Mouse (Mus musculus) retina, adult 2 months (tissue): ENCODE measurements around the gene Wdr61.
A peak's percentile ranks its signal among the peaks of the same experiment; 100 is the strongest.
"Not testable (repeated sequence)": the region's sequence is repeated elsewhere in the genome, so short reads cannot be mapped to it uniquely, and the experiment has no call there.

Source experiments
- DNase-seq: peaks from one replicate; pipeline ENCODE4 v3.0.0-alpha.2; 2012; ENCODE audit warnings: low read depth, low spot score

Wdr61 gene

GRCm38 (mm10) chr9:54732122-54732521 is 2.2 kb downstream of the Wdr61 start:
- no peak for DNase-seq

DNA sequence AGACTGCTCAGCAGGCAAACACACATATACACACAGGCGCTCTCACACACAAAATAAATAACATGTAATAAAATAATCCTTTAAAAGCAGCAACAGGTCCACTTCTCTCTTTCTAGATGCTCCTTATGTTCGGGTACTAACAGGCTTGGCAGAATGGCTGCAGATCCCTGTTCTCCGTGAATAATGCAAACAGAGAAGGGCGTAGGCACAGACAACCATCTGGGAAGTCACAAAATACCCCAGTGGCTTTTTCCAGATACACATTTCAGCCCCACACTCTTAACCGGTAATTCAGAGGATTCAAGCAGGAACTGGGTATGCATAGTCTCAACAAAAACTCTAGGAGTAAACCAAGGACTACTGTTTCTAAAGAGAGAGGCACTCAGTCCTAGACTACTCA is 8.0 kb downstream of the Wdr61 start:
- DNase-seq: no peak

GRCm38 (mm10) chr9:54722596-54722995 is 11.7 kb downstream of the Wdr61 start:
- no peak for DNase-seq

- no peak for DNase-seq
Measured at GRCm38 (mm10) chr9:54722156-54722555, 12.2 kb downstream of the Wdr61 start.

DNA sequence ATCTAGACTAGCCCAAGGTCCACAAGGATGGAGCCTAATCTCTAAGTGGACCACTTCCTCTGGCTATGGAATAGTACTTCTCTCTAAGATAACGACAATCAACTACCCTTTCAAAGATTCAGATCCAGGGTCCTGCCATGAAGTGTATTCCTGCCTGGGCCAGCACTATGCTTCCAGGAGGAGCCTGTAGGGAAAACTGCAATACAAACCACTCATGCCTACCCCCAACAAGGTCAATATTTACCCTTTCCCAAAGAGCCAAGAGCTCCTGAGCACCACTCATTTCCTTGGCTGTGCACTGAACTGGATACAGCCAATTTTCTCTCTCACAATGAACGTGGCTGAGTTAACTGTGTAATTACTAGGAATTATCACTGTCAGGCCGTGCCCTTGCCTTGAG is 16.8 kb downstream of the Wdr61 start:
- no peak for DNase-seq

DNA sequence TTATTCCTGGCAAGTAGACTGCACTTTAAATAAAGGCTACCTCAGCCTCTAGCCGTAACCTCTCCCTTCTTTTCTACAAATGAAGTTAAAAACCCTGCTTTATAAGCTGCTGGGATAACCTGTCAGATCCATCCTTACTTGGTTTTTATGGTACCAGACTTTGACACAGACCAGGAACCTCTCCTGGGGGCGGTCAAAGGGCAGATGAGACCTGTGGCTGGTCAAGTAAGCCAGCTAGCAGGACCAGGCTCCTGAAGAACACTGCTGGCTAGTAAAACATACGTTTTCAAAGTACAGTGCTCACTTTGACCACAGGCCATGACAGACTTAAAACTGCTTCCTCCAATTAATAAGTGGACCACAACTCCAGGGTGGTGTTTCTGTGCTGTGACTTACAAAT is 18.5 kb downstream of the Wdr61 start:
- DNase-seq: no peak

DNA sequence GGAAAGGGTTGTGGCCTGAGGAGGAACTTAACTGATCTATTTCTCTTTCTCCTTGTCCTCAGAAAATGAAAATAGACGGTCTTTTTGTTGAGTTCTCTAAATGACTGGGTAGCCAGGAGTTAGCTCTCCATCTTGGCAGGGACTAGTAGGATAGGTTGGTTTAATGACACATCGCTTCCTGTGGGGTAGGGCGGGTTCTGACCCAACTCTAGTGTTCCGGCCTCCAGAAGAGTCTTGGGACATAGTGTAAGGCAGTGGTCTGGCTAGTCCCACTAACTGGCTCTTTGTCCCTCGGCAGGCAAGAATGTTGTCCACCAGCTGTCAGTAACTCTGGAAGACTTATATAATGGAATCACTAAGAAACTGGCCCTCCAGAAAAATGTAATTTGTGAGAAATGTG is 26.2 kb downstream of the Wdr61 start:
- no peak for DNase-seq

DNA sequence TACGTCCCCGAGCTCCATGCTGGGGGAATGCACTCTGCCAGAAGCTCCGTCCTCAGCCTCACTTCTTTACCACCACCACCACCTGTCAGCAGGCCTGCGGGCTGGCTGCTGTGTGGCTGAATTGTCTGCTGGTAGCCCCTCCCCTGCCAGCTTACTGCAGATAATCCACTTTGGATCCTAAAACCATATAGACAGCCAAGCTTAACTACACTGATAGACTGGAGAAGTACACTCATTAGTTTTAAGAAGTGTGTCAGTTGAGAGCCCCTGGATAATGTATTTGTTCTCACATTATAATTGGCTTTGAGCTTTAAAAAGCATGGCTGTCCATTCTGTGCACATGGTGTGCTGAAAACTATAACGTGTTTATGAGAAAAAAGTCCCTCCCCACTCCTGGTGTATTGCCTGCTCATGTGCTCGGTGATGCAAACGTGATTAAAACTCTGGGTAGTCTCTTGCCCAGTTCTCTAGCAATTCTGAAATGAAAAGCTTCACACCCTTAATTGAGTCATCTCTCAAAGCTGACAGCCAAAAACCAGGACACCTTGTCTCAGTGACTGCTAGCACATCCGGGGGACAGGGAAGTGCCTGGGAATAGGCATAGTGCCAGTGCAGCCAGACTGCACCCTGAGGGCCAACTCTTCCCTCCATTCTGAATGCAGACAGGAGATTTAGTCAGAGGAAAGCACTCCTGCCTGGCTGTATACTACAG is 26.9 kb downstream of the Wdr61 start:
- peak; percentile 65 for DNase-seq

- no peak for DNase-seq
Measured at GRCm38 (mm10) chr9:54705561-54705960, 28.8 kb downstream of the Wdr61 start.

GRCm38 (mm10) chr9:54704361-54704760 is 30.0 kb downstream of the Wdr61 start:
- no peak for DNase-seq

GRCm38 (mm10) chr9:54702581-54702980 is 31.7 kb downstream of the Wdr61 start:
- DNase-seq: no peak

DNA sequence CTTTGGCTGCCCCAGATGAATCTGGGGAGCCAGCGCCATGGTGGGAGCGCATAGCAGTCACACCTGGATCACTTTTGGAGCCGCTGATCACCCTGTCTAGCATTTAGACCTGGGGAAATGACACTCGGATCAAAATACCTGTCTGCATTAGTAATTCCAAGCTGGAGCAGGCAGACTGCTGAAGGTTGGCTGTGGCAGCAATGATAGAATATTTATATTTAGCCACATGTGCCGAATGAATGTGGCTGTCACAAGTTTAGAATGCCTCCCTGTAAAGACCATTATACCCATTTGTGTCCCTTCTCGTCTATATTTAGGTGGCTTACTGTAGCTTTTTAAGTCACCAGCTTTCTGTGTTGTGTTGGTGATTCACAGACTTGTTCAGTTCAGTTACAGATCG is 33.6 kb downstream of the Wdr61 start:
- DNase-seq: no peak

- DNase-seq: no peak
Measured at GRCm38 (mm10) chr9:54700174-54700475, 34.2 kb downstream of the Wdr61 start.

DNA sequence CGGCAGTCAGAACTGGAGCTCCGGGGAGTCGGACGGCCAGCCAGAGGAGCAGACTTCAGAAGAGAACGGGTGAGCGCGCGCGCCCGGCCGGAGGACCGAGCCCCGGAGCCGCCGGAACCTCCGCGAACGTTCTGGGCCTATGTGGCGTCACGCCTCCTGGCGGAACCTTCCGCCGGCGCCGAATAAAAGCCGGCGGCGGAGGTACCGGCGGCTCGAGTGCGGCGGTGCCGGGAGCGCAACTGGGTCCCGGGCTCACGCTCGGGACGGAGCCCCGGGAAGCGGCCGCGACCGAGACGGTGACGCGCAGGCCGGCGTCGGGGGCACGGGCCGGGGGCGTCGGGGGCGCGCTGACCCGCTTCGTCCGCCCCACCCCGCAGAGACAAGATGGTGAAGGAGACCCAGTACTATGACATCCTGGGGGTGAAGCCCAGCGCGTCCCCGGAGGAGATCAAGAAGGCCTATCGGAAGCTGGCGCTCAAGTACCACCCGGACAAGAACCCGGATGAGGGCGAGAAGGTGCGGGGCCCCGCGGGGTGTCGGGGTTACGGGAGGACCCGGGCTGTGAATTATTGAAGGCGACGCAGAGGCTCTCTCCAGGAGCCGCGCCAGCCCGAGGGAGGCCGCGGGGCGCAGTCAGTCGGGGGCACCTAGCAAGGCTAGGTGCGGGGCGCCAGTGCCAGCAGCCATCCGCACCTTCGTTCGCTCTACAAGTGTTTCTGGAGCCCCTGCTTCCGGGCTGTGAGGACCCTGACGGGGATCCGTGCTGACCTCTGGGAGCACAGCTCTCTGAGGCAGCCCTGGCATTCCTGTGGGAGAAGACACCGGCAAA is 34.8 kb downstream of the Wdr61 start:
- peak; percentile 54 for DNase-seq

- DNase-seq: no peak
Measured at GRCm38 (mm10) chr9:54699087-54699344, 35.3 kb downstream of the Wdr61 start.

GRCm38 (mm10) chr9:54698318-54699086 is 35.8 kb downstream of the Wdr61 start, which contains the start of gene Dnaja4:
Gene Dnaja4, plus strand, starts transcription at chr9:54698873.
- no peak for DNase-seq

GRCm38 (mm10) chr9:54691241-54691805 is 43.0 kb downstream of the Wdr61 start:
- not testable (repeated sequence) for DNase-seq

- DNase-seq: not testable (repeated sequence)
Measured at GRCm38 (mm10) chr9:54690697-54691096, 43.6 kb downstream of the Wdr61 start.

GRCm38 (mm10) chr9:54689446-54689845 is 44.9 kb downstream of the Wdr61 start:
- DNase-seq: no peak

- no peak for DNase-seq
Measured at GRCm38 (mm10) chr9:54687246-54688236, 46.8 kb downstream of the Wdr61 start.
